Mouse (Mus musculus) intestine, embryonic 14.5 days (tissue): Measurements from ENCODE around the gene Krtap1-3. TPM values are rescaled to one million over a fixed set of nuclear protein-coding genes. Genes with fewer than 3 reads are reported as not detected.
"Not testable (repeated sequence)": the region's sequence is repeated elsewhere in the genome, so short reads cannot be mapped to it uniquely, and the experiment has no call there.

Source experiments
- ATAC-seq: fragments of 200-750 bp; cut with Nextera tagmentation; replicated peaks from 2 replicates; pipeline ENCODE4 v1.8.0; 2017; ENCODE audit warnings: low read depth, moderate number of reproducible peaks, moderate TSS enrichment, moderate library complexity; ENCODE audit not compliant: low FRiP score, low TSS enrichment
- DNase-seq: peaks from one replicate; pipeline ENCODE4 v3.0.0-alpha.2; 2018; ENCODE audit warnings: low spot score
- H3K27ac ChIP-seq: fragments of 300-500 bp; sonication (generic); 2 replicates; pipeline ENCODE4 v1.5.1; 2014; ENCODE audit warnings: low read depth, mild to moderate bottlenecking, control low read depth
- H3K27me3 ChIP-seq: fragments of 300-500 bp; sonication (generic); replicated peaks from 2 replicates; pipeline ENCODE4 v1.6.1; 2014; ENCODE audit warnings: low read length, control low read depth; ENCODE audit not compliant: control insufficient read depth, insufficient read depth
- H3K36me3 ChIP-seq: fragments of 300-500 bp; sonication (generic); 2 replicates; pipeline ENCODE4 v1.6.1; 2014; ENCODE audit warnings: low read length, control low read depth; ENCODE audit not compliant: control insufficient read depth, insufficient read depth
- H3K4me1 ChIP-seq: fragments of 300-500 bp; sonication (generic); replicated peaks from 2 replicates; pipeline ENCODE4 v1.6.1; 2014; ENCODE audit warnings: low read length, control low read depth, mixed read lengths; ENCODE audit not compliant: control insufficient read depth, insufficient read depth
- H3K4me2 ChIP-seq: fragments of 300-500 bp; sonication (generic); 2 replicates; pipeline ENCODE4 v1.6.1; 2014; ENCODE audit warnings: low read length
- H3K4me3 ChIP-seq: fragments of 300-500 bp; sonication (generic); 2 replicates; pipeline ENCODE4 v1.5.1; 2014; ENCODE audit warnings: low read depth, low read length, control low read depth, mixed read lengths
- H3K9ac ChIP-seq: fragments of 300-500 bp; sonication (generic); 2 replicates; pipeline ENCODE4 v1.6.1; 2014; ENCODE audit warnings: mild to moderate bottlenecking, low read length
- H3K9me3 ChIP-seq: fragments of 300-500 bp; sonication (generic); 2 replicates; pipeline ENCODE4 v1.6.1; 2016; ENCODE audit warnings: low read length, control low read depth; ENCODE audit not compliant: control insufficient read depth
- WGBS: fragments of 180-500 bp; shearing (Covaris S2); extraction: QIAGEN DNeasy Blood & Tissue Kit; methylation state at CpG from one replicate; pipeline ENCODE4 v1.1.7; 2014; 5-methylcytosine and 5-hydroxymethylcytosine counted together
- polyA plus RNA-seq: library from polyadenylated mRNA; unstranded; fragments of >200 nt; fragmentation: Nextera tagmentation; extraction: Ambion mirVana; gene quantifications from 2 replicates; pipeline ENCODE4 v1.2.1, GENCODE M21; 2014

The Krtap1-3 gene
- polyA plus RNA-seq, 1 experiment from 2014 or later, result not detected

DNA sequence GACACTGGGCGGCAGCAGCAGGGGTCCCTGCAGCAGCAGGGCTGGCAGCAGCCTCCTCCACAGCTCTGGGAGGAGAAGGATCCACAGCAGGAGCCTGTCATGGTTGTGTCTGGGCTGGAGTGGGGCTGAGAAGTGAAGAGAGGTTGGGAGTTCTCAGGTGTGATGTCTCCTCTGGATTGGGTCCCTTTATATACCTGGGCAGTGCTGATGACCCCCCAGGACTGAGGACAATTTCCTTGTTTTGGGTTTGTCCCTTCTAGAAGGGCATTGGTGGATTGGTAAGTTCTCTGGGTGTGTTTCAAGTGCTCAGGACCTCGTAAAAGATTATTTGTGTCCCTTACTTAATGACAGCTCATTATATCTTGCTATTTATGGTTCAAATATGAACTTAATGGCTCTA is 18.9 kb upstream of the Krtap1-3 start, which contains the start of gene Gm11937:
Gene Gm11937, minus strand, starts transcription at position 101 of the 400 bp plus-strand sequence.
- H3K36me3 ChIP-seq, result not testable (repeated sequence)

GRCm38 (mm10) chr11:99609126-99609525 is 18.0 kb upstream of the Krtap1-3 start:
- H3K9me3 ChIP-seq, result no peaks in the 10 kb centered on the region
- DNase-seq, result no peak
- no peak overlapping the region for H3K4me3 ChIP-seq
- H3K27me3 ChIP-seq, result no peaks in the 10 kb centered on the region
- 76% methylated on average over 1 of the region's 1 CpGs for WGBS
- H3K27ac ChIP-seq, result no peak overlapping the region
- H3K36me3 ChIP-seq, result no peaks in the 10 kb centered on the region
- ATAC-seq, result no peak
- no peaks in the 10 kb centered on the region for H3K4me1 ChIP-seq
- no peak overlapping the region for H3K4me2 ChIP-seq
- H3K9ac ChIP-seq, result no peak overlapping the region

More for the DNA sequence above, 18.9 kb upstream of the Krtap1-3 start, which contains the start of gene Gm11937:
- H3K9me3 ChIP-seq, ATAC-seq, DNase-seq, H3K27ac ChIP-seq, H3K4me1 ChIP-seq, H3K4me3 ChIP-seq, H3K27me3 ChIP-seq, H3K9ac ChIP-seq, H3K4me2 ChIP-seq: not testable (repeated sequence)
- WGBS, result 47% methylated on average over 2 of the region's 2 CpGs

DNA sequence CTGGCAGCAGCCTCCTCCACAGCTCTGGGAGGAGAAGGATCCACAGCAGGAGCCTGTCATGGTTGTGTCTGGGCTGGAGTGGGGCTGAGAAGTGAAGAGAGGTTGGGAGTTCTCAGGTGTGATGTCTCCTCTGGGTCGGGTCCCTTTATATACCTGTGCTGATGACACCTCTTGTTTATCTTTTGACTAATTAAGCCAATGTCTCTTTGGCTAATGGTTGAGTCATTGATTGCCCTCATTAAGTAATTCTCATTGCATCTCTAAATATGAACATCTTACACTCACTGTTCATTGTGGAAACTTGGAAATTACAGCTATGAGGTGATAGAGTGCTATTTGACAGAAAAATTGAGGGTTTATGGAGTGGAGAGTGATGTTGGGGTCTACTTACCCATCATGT is 12.1 kb upstream of the Krtap1-3 start, which contains the start of gene Gm11938:
Gene Gm11938, minus strand, starts transcription at position 101 of the 400 bp plus-strand sequence.
- ATAC-seq, H3K9me3 ChIP-seq, H3K4me3 ChIP-seq, DNase-seq, H3K9ac ChIP-seq, H3K36me3 ChIP-seq, H3K4me2 ChIP-seq, H3K27ac ChIP-seq, H3K4me1 ChIP-seq, H3K27me3 ChIP-seq: not testable (repeated sequence)
- WGBS, result 43% methylated on average over 1 of the region's 1 CpGs

DNA sequence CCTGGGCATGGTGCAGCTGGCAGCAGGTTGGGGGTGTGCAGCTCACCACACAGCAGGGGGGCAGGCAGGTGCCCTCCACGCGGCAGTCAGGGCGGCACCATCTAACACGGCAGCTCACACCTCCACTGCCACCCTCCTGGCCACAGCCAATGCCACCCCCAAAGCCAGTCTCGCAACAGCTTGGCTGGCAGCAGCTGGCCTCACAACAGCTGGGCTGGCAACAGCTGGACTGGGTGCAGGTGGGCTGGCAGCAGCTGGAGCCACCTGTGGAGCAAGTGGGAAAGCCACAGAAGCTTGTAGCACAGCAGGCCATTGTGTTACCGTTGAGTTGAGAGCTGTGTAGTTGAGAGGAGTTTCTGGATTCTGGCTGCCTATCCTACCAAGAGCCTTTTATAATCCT is 6.6 kb upstream of the Krtap1-3 start, which contains the start of gene Krtap9-3:
Gene Krtap9-3, minus strand, starts transcription at position 364 of the 400 bp plus-strand sequence.
- H3K4me3 ChIP-seq, H3K27ac ChIP-seq, DNase-seq, H3K4me2 ChIP-seq, H3K9me3 ChIP-seq, H3K9ac ChIP-seq, H3K36me3 ChIP-seq, H3K4me1 ChIP-seq, H3K27me3 ChIP-seq, ATAC-seq: not testable (repeated sequence)
- WGBS, result 80% methylated on average over 6 of the region's 6 CpGs

- Histone ChIP-seq H3K4me1 (no peaks in the 10 kb centered on the region), H3K4me2 (no peak overlapping the region), H3K4me3 (no peak overlapping the region), H3K27me3 (no peaks in the 10 kb centered on the region), H3K36me3 (no peaks in the 10 kb centered on the region), H3K27ac (no peak overlapping the region), H3K9me3 (no peaks in the 10 kb centered on the region), H3K9ac (no peak overlapping the region)
- ATAC-seq, result no peak
- DNase-seq, result no peak
- 85% methylated on average over 7 of the region's 7 CpGs for WGBS
These were observed 6.0 kb downstream of the Krtap1-3 start for GRCm38 (mm10) chr11:99585096-99585495.

DNA sequence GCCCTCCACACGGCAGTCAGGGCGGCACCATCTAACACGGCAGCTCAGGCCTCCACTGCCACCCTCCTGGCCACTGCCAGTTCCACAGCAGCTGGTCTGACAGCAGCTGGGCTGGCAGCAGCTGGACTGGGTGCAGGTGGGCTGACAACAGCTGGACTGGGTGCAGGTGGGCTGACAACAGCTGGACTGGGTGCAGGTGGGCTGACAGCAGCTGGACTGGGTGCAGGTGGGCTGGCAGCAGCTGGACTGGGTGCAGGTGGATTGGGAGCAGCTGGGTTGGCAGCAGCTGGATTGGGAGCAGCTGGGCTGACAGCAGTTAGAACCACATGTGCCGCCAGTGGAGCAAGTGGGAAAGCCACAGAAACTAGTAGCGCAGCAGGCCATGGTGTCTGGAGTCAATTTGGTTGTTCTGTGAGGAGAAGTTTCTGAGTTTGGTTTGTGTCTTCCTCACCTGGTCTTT is 7.9 kb downstream of the Krtap1-3 start, which contains the start of gene Krtap1-4:
Gene Krtap1-4, minus strand, starts transcription at position 410 of the 460 bp plus-strand sequence.
- no peak for ATAC-seq
- no peak for DNase-seq
- Histone ChIP-seq H3K4me1 (no peaks in the 10 kb centered on the region), H3K4me2 (no peak within 1 kb of the TSS), H3K4me3 (no peak within 1 kb of the TSS), H3K9me3 (no peaks in the 10 kb centered on the region), H3K27ac (no peak within 1 kb of the TSS), H3K27me3 (no peaks in the 10 kb centered on the region), H3K36me3 (no peaks in the 10 kb centered on the region), H3K9ac (no peak within 1 kb of the TSS)
- 74% methylated on average over 5 of the region's 5 CpGs for WGBS

GRCm38 (mm10) chr11:99581564-99581963 is 9.6 kb downstream of the Krtap1-3 start:
- Histone ChIP-seq H3K4me2 (no peak overlapping the region), H3K4me1 (no peaks in the 10 kb centered on the region), H3K36me3 (no peaks in the 10 kb centered on the region), H3K4me3 (no peak overlapping the region), H3K9me3 (no peaks in the 10 kb centered on the region), H3K27ac (no peak overlapping the region), H3K9ac (no peak overlapping the region), H3K27me3 (no peaks in the 10 kb centered on the region)
- WGBS, result 85% methylated on average over 6 of the region's 6 CpGs
- no peak for DNase-seq
- ATAC-seq, result no peak

DNA sequence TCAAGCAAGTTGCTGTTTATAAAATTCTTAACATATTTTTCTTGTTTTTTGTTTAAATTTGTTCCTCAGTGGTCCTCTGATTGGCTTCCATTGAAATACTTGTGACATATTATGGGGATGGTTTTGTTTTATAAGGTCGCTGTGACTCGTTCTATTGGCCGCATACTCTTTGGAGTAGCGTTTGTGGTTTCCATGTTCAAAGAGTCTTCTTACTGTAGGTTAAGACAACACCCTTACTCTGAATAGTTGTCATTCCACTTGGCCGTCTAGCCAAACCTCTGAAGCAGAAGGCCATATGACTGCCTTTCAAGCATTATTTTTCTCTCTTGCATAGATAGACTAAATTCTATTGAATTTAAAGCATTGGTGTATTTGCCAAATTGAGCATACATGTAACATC is 10.1 kb downstream of the Krtap1-3 start:
- Histone ChIP-seq H3K4me2 (no peak overlapping the region), H3K27me3 (no peaks in the 10 kb centered on the region), H3K9me3 (no peaks in the 10 kb centered on the region), H3K36me3 (no peaks in the 10 kb centered on the region), H3K9ac (no peak overlapping the region), H3K27ac (no peak overlapping the region), H3K4me3 (no peak overlapping the region), H3K4me1 (no peaks in the 10 kb centered on the region)
- ATAC-seq (no peak), DNase-seq (no peak)
- 92% methylated on average over 5 of the region's 5 CpGs for WGBS

DNA sequence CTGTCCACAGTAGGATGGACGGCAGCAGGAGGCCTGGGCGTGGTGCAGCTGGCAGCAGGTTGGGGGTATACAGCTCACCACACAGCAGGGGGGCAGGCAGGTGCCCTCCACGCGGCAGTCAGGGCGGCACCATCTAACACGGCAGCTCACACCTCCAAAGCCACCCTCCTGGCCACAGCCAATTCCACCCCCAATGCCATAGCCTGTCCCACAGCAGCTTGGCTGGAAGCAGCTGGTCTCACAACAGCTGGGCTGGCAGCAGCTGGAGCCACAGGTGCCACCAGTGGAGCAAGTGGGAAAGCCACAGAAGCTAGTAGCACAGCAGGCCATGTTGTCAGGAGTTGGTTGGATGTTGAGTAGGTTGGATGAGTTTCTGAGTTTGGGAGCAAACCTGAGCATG is 10.5 kb downstream of the Krtap1-3 start, which contains the start of gene Krtap1-5:
Gene Krtap1-5, minus strand, starts transcription at position 381 of the 400 bp plus-strand sequence.
- no peaks in the 10 kb centered on the region for H3K27me3 ChIP-seq
- no peak within 1 kb of the TSS for H3K4me2 ChIP-seq
- ATAC-seq (no peak), DNase-seq (no peak)
- no peak within 1 kb of the TSS for H3K27ac ChIP-seq
- no peaks in the 10 kb centered on the region for H3K9me3 ChIP-seq
- H3K4me3 ChIP-seq, result no peak within 1 kb of the TSS
- 85% methylated on average over 6 of the region's 6 CpGs for WGBS
- H3K9ac ChIP-seq, result no peak within 1 kb of the TSS
- H3K36me3 ChIP-seq, result no peaks in the 10 kb centered on the region
- H3K4me1 ChIP-seq, result no peaks in the 10 kb centered on the region
